Mouse (Mus musculus) MEL-GATA-1-ER (cell line): ENCODE measurements at regions not wholly inside any gene's neighbourhood (a gene's known extent, or its start where the extent isn't known, plus 50 kb on each side); places are given as distances from the start of the nearest gene placed in this dataset.

Source experiments
- DNase-seq: peaks from one replicate; pipeline ENCODE4 v3.0.0-alpha.2; 2012; ENCODE audit warnings: low read depth; ENCODE audit errors: extremely low read depth

DNA sequence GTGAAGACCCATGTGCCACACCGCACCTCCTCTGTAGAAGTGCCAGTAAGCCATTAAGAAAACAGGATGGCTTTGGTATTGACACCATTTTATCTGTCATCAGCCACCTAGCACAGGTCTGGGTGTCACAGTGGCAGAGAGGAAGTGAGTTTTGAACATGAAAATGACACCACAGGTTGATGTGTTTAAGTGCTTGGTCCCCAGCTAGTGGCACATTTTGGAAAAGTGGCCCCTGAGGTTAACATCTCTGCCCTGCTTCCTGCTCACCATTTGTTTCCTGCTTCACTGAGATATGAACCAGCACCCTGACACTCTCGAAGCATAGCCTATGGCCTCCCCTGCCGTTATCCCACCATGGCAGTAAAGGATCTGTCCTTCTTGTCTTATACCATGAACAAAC, 297.4 kb upstream of the Id2 start:
- DNase-seq, result no peak

DNA sequence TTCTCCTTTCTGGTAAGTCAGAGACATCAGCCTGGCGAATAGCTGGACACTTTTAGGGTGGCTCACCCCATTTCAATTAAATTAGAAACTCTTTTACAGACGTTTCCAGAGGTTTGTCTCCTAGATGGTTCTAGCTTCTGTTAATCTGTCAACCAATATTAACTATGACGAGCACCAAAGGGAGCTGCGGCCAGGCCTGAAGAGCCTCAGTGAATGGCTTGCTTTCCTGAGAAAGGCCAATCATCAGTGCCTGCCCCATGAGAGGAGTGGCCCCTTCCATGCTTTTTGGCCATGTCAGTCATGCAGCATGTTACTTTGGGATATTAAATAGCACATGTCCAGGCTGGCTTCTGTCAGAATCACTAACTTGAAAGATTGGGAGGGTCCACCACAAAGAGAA, 296.6 kb upstream of the Id2 start:
- no peak for DNase-seq

- DNase-seq, result no peak
These were observed 292.3 kb upstream of the Id2 start for GRCm38 (mm10) chr12:25389202-25389601.

DNA sequence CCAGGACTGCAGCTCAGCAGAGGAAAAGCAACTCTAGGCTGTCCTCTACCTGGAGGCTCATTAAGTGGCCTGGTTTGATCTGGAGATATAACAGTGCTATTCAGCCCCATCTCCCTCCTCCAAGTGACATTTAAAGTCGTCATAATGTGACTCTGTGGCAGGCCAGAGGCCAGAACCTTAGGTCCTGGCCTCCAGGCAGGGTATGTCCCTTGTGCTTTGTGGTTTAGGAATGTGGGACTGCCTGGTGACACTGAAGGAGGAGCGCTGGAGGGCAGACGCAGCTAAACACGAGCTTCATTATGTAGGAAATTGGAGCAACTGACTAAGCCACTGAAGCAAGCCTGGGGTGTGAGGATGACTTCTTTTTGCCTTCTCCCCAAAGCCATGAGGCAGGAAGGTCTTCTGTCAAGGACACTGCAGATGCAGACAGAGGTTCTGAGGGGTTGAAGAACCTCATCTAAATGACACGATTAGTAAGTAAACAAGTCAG, 290.9 kb upstream of the Id2 start:
- no peak for DNase-seq

DNA sequence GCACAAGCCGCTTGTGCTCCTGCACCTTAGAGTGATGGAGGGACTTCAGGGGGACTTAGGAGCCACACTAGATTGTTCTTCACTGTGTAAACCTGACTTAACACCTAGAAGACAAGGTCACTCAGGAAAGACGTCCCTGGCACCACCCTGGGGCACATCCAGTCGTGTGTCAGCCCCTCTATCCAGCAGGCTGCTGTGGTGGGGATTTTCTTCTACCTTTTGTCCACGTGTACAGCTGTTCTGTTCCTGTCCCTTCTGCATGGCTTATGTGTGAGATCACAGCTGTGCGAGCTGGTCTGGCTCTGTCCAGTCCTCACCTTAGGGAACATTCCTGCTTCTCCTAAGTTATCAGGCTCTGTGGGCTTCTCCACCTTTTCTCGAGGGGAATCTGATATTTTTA, 286.0 kb upstream of the Id2 start:
- no peak for DNase-seq

- DNase-seq, result no peak
These were observed 285.5 kb upstream of the Id2 start for GRCm38 (mm10) chr12:25382475-25382874.

GRCm38 (mm10) chr12:25381619-25382018, 284.7 kb upstream of the Id2 start:
- no peak for DNase-seq

DNA sequence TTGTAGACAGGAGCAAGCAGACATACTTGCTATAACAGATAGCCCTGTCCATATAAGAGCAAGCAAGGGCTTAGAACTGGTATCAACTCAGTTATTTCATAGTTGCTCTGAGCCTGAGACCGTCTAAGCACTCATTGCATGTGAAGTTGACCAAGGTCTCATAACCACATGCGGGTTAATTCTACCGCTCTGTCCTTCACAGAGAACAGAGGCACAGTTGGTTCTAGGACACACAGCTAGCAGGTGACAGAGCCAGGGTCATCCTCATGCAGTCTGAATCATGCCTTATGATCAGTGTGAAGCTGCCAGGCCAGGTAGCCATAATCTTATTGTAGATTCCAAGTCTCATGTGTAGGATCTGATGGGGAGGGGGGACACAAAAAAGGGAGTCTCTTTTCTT, 283.1 kb upstream of the Id2 start:
- no peak for DNase-seq

DNA sequence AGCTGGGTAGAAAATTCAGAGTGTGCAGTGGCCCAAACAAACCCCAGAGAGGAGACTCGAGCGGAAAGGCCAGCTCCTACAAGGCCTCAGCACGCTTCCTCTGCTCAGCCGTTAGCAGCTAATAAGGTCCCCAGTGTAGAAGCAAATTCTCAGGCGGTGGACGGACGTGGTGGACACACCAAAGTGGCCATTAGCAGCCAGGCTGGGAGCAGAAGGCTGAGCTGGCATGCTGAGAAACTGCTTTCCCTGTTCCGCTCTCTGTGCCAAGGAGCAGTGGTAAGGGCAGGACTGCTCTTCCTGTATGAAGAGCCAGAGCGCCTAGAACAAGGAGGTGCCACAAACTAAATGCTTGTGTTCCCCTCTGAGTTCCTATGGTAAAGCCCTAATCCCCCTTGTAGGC, 282.1 kb upstream of the Id2 start:
- no peak for DNase-seq

DNA sequence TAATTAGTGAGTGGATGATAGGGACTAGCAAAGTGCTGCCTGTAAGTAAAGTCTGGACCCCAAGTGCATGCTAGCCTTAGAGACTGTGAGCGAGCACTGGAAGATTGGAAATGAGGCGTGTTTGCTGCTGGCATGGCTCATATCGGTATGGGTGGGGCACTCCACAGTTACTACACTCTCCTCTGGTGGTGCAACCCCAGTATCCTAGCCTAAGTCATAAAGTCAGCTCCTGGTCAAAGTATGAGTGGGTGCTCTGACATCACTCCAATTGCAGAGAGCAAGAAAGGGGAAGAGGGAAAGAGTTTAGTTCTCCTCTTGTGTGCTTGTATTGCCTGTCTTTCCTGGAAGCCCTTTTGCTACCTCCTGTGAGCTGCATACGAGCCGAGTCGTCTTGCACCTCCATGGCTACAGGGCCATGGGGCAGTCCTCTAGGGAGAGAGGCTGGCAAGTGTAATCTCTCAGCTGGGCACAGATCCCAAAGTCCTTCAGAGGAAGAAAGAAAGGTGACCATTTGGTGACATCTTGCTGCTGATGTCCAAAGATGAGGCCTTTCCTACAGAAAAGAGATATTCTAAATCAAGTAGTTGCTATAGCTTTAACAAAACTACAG, 281.2 kb upstream of the Id2 start:
- no peak for DNase-seq

DNA sequence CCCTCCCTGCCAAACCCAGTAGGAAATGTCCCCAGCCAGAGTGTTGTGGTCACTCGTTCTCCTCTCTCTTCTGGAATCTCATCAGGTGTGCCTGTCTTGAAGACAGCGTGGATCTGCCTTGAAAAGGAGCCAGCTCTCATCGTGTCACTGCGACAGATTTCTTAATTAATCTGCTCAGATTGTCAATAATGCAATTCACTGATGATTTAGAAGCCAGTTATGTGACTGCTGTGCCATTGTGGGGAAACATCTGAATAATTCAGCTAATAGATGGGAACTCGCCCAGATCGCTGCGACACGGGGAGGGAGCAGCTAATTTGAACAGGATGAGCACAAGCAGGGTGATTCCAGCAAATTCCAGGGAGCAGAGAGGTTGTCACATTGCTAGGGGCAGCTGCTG, 279.5 kb upstream of the Id2 start:
- no peak for DNase-seq

DNA sequence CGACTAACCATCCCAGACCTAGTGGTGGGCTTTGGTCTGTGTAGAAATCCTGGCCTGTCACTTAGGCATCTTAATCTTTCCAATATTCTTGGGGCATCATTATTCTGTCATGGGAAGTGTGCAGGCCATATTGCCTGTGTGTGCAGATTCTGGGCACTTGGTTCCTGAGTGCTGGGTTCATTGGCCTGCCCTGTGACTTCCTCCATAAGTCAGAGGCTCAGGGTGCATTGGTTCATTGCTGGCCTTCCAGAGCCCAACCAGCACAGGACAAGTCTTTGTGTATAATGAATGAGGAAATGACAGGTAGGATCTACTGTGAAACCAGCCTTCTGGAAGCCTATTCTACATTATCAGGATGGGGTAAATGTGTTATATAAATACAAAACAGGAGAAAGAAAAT, 270.6 kb upstream of the Id2 start:
- no peak for DNase-seq

- DNase-seq, result no peak
These were observed 268.8 kb upstream of the Id2 start for GRCm38 (mm10) chr12:25365600-25366267.

- no peak for DNase-seq
These were observed 268.1 kb upstream of the Id2 start for GRCm38 (mm10) chr12:25364966-25365568.

DNA sequence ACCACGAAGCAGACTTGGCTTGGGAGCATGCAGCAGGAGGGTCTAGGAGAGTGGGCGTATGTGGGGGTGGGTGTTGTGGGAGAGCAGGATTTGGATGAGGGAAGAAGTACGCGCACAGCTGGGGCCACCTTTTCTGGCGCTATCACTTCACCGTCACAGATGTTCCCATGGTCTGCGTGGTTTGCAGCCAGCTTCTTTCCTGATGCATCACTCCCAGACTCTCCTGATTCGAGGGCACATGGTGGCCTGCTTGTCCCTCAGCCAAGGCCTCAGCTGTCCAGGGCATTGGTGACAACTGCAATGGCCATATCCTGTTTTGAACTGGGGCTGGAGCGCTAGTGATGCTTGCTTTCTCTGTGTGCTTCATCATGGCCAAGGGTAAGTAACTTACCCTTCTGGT, 266.9 kb upstream of the Id2 start:
- no peak for DNase-seq

DNA sequence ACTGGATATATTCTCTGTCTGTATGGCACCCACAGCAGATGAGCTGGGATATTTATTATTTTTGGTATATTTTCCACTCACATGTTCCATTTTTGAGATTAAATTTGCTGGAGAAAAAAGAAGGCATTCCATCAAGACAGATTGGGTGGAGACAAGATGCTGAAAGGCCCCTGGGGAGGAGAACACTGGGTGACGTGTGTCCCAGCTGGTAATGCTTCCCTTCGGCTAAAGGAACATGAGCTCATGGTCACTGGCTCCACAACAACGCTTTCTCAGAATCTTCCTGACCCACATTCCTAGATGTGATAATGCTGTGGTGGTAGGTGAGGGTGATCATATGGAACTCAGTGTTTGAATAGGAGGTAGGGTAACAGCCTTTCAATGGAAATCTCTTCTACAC, 266.4 kb upstream of the Id2 start:
- no peak for DNase-seq

- no peak for DNase-seq
These were observed 265.8 kb upstream of the Id2 start for GRCm38 (mm10) chr12:25362771-25363170.

DNA sequence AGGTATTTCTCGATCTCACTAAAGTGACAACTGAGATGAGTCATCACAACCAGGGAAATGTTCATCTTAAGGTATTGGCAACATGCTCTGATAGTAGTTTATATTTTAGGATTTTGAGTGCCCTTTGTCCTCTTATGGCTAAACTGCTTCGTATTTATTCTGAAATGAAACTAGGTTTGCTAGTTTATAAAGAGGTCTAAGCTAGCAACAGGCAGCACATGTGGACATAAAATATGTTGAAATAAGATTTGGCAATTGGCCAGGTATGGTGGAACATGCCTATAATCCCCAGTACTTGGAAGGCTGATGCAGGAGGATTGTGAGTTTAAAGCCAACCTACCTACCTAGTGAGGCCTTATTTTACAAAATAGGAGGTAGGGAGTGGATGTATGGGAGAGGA, 263.8 kb upstream of the Id2 start:
- DNase-seq, result no peak

DNA sequence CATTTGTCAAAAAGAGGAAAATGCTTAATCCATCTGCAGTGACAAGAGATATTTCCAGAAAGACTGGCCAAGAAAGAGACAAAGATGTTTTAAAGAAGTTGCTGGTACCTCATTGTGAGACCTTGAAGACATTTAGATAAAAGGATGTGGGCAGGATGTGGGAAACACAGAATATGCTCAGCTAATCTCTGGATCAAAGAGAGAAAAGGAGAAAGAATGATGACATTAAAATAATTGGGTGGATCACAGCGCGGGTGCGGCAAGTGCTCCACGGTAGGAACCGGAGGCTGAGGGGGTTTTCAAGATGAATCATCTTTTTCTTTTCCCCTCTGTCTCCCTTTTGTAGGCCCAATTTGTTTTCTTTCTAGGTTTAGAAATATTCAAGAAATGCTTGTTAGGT, 263.0 kb upstream of the Id2 start:
- no peak for DNase-seq

DNA sequence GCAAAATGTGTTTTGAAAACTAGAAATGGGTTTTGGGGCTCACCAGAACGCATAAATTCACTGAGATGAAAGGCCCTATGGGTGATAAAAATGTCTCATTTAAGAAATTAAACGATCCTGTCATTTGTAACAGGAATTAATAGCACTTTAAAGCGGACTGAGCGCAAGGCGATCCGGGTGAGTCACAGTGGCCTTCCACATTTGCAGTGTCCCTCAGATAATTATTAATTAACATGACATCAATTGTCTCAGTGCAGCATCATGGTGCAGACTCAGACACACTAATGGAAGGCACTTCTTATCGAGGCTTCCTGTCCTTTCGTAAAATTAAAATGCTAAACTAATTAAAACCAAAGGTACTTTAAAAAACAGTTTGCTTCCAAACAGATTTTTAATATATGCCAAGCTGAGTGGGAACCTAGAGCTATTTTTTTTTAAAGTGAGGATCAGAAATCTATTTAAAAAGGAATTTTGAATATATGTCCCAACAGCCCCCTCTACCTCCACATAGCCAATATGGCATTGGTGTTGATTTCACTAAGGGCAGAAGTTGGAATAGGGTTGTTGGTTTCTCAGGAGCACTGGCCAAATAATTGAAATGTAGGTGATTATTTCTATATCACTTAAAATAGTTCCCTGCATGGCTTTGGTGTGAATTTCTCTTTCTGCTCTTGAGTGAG, 262.0 kb upstream of the Id2 start:
- no peak for DNase-seq

DNA sequence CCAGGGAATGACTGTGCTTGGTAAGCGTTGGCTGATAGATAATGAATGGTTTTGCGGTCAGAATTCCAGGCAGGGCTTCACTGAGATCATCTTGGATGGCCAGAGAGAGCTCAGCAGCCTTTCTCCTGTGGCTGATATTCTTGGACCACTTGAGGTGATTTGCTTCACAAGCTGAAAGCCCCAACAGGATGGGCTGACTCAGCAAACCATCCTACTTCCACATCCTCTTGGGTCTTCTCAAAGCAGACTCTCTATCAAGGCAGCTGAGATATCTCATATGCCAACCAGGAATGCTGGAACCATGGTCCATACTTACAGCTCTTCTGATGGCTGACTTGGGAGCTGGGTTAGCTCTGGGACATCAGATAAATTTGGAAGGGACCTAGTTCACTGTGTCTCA, 259.8 kb upstream of the Id2 start:
- no peak for DNase-seq

DNA sequence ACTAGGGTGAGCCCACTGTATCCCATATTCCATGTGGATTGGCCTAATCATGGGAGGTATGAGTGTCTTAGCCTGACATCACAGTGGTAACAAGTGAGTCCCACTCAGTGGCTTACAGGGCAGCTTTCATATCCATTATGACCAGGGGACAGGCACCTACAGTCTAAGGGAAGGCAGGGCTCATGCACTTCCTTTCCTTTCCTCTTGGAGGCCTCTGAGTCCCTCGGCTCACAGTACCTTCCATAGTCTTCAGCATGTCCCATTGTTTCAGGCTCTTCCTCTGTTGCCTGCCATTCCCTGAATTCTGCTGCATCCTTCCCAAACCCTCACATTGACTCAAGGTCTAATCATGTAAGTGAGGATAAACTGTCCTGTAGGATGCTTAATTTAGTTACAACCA, 258.3 kb upstream of the Id2 start:
- no peak for DNase-seq
